Mouse (Mus musculus) adipose tissue, adult 10 weeks (tissue): ENCODE measurements around the gene Mgat2. TPM values are rescaled to one million over a fixed set of nuclear protein-coding genes. Genes with fewer than 3 reads are reported as not detected.

Source experiments
- polyA plus RNA-seq: library from polyadenylated mRNA; stranded (reverse); fragments of 350-450 nt; fragmentation: Illumina TruSeq; extraction: RNeasy Lipid Tissue Mini Kit (QIAGEN cat#74804); gene quantifications from one replicate; pipeline ENCODE4 v1.2.3, GENCODE M21; 2014; ENCODE audit warnings: low read depth, low replicate concordance

Gene Mgat2
- 45.2 TPM for polyA plus RNA-seq

DNA sequence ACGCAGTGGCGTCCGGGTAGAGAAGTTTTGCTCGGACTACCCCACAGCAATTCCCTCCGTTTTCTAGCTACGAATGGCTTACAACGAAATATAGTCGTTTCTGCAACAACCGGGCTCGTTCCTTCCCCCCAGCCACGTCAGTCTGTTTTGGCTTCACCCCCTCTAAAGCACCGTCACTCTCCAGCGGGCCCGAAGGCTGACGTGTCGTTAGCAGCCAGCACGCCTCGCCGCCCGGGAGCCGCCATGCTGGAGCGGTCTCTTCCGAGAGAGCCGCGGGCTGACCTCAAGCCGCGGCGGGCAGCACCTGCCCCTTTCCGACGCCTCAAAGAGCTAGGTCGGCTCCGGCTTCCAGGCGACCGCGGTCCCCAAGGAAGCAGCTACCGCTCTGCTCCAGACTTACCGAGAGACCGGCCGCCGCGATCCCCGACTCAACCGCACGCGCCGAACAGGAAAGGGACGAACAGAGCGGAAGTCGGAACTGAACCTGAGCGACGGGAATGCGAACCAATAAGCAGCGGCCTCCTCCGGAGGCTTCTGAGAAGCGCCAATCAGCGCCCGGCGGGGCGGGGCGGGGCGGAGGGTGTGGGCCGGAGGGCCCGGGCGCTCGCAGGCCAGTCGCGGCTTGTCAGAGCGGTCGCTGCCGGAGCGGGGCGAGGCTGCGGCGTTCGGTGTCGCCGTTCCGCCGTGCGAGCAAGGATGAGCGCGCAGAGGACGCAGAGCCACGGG, at the start of gene Mgat2, which contains the start of gene Rpl36al:
TSS of gene Mgat2 (plus strand) at position 575 of the 726 bp plus-strand sequence.
TSS of gene Rpl36al (minus strand) at position 501 of the 726 bp plus-strand sequence.

DNA sequence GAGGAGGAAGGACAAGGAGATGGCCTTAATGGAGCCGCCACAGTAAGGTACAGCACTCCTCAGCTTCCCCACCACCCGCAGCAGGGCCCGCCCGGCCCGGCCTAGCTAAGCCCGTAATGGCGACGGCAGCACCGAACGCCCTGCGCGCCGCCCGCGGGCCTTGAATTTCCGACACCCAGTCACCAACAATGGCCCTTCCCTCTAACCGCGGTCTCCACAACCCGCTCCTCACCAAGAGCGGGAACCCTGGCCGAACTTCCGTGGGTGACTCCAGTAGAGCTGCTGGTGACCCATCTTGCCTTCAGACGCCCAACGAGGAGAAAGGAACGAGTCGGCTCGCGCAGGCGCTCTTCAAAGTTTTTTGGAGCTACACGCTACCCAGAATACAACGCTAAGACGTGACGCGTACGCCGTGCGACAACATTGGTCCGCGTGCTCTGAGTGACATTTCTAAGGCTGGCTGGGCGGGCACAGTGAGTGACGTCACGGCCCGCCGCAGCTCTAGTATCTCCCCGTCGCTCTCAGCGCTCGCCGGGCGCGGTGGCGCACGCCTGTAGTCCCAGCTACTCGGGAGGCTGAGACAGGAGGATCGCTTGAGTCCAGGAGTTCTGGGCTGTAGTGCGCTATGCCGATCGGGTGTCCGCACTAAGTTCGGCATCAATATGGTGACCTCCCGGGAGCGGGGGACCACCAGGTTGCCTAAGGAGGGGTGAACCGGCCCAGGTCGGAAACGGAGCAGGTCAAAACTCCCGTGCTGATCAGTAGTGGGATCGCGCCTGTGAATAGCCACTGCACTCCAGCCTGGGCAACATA, 25.0 kb upstream of the Mgat2 start, which contains the start of gene Rps29:
TSS of gene Rps29 (minus strand) at position 422 of the 813 bp plus-strand sequence.

GRCm38 (mm10) chr12:69168461-69169106, 15.4 kb upstream of the Mgat2 start, which contains the start of gene Lrr1:
Lrr1 (plus strand) TSS chr12:69168814.

GRCm38 (mm10) chr12:69196444-69197377, 12.8 kb downstream of the Mgat2 start, which contains the start of gene Gm49383:
Gm49383 (minus strand) TSS chr12:69197104.

DNA sequence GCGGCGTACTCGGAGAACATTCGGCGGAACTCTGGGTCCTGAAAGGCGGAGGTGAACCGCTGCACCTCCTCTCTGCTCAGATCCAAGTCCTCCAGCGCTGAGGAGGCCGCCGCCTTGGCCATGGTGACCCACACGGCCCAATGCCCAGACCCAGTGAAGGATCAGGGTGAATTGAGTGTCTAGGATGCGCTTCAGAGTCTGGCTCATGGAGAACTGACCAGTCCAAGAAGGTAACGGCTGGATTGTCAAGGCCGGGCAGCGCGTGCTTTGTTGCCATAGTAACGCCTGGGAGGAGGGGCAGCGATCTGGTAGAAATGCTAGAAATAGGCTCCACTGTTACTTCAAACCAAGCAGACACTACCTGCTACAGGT, 14.2 kb downstream of the Mgat2 start, which contains the start of gene Dnaaf2:
TSS of gene Dnaaf2 (minus strand) at position 266 of the 372 bp plus-strand sequence.

GRCm38 (mm10) chr12:69204052-69204833, 20.3 kb downstream of the Mgat2 start, which contains the start of gene Gm49384:
Gm49384 (minus strand) TSS chr12:69204267.

DNA sequence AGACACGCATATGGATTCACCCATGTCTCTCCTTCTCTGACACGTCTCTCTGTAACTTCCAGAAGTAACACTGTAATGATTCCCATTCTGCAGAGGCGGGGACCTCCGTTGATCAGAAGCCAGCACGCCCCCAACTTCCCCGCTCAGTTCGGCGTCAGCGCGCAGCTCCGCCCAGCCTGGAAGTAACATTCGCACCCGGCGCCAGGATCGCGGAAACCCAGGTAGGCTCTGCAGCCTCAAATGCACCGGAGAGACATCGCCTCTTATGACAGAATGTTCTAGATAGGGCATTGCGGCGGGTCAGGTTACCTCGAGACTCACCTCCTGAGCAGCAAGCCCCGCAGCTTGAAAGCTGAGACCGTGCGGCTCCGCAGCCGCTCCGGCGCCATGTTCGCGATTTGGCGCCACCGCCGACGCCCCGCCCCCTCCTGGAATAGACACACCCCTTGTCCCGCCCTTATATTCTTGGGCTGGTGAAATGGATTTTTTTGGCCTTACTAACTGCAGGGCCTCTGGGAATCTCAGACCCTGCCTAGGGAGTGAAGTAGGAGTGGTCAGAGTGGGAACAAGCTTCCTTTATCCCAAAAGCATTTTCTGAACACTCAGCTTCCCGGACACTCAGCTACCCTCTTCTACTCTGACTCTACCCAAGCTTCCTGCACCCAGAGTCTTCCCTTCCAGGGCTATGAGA, 44.0 kb downstream of the Mgat2 start, which contains the start of gene Pole2:
TSS of gene Pole2 (minus strand) at position 420 of the 691 bp plus-strand sequence.

Other genes starting within 250 kb of the Mgat2 start
- gene Rps29, start 25.0 kb upstream of the Mgat2 start, polyA plus RNA-seq = 3,001 TPM
- gene Lrr1, start 15.3 kb upstream of the Mgat2 start, polyA plus RNA-seq = 0.89 TPM
- gene Rpl36al, start 74 bp upstream of the Mgat2 start, polyA plus RNA-seq = 623 TPM
- 3.4 TPM for gene Gm49383, start 12.9 kb downstream of the Mgat2 start, polyA plus RNA-seq
- gene Dnaaf2, start 14.3 kb downstream of the Mgat2 start, polyA plus RNA-seq = 1.8 TPM
- gene Gm49384, start 20.1 kb downstream of the Mgat2 start, polyA plus RNA-seq = 3.1 TPM
- 3.3 TPM for gene Pole2, start 44.0 kb downstream of the Mgat2 start, polyA plus RNA-seq
- 14.3 TPM for gene Klhdc1, start 57.0 kb downstream of the Mgat2 start, polyA plus RNA-seq
- 52.5 TPM for gene Klhdc2, start 112.5 kb downstream of the Mgat2 start, polyA plus RNA-seq
- gene Nemf, start 173.0 kb downstream of the Mgat2 start, polyA plus RNA-seq = 31.5 TPM
- gene Arf6, start 188.0 kb downstream of the Mgat2 start, polyA plus RNA-seq = 56.5 TPM
- 0.61 TPM for gene Gm9887, start 188.3 kb downstream of the Mgat2 start, polyA plus RNA-seq